32 mouse cellular contexts compared by ENCODE assay signal in the genomic region with DNA sequence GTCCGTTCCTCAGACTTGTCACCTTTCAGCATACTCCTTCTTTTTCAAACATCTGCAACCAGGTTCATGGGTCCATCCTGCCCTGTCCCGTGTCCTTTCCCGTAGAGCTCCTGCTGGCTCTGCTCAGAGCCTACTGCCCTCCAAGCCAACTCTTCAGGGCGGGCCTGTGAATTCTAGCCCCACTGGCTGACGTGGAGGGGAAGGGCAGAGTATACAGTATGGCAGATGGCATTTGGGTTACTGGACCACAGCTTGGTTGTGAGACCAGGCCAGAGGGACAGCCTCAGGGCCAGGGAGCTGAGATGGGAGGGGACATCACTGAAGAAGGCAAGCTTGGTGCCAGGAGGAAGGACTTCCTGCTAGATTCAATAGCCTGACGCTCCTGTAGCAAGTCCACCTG. TPM values are rescaled to one million over a fixed set of nuclear protein-coding genes. Genes with fewer than 3 reads are reported as not detected.
DNase-seq lines count a peak whose midpoint lies in the region; ATAC-seq lines count a peak whose summit lies in the region.
"Had no signal": no experiment of that assay in that cellular context is flagged by ENCODE, and none has a peak within 500 bp of the region (broad histone marks: within the 10 kb centered on the region; RNA-seq: fewer than 3 reads in every experiment).

No protein-coding gene starts in this region.

- no peaks in the 10 kb centered on the region for H3K27me3 ChIP-seq in embryonic facial prominence, embryonic 11.5 days (ENCODE audit: control insufficient read depth, insufficient read depth, low read length)
- no peaks in the 10 kb centered on the region for H3K27me3 ChIP-seq in embryonic facial prominence, embryonic 10.5 days (replicated peaks; ENCODE audit: low read depth, poor library complexity, severe bottlenecking)
- H3K27me3 ChIP-seq in hindbrain, embryonic 10.5 days (ENCODE audit: insufficient read depth, poor library complexity, severe bottlenecking), result no peaks in the 10 kb centered on the region
- no peaks in the 10 kb centered on the region for H3K27me3 ChIP-seq in hindbrain, embryonic 16.5 days (replicated peaks; ENCODE audit: control insufficient read depth, insufficient read depth, low read length)
- H3K27me3 ChIP-seq in megakaryocyte, embryonic 14.5 days (replicated peaks), result peaks cover 1% of the 10 kb centered on the region
- H3K27me3 ChIP-seq: embryonic facial prominence, embryonic 12.5 days; forebrain, embryonic 12.5 days; forebrain, embryonic 15.5 days; heart, embryonic 12.5 days; heart, embryonic 15.5 days; hindbrain, embryonic 13.5 days had no signal

- no peak overlapping the region for H3K27ac ChIP-seq in embryonic facial prominence, embryonic 11.5 days (replicated peaks; ENCODE audit: low read depth, low read length)
- no peak overlapping the region for H3K27ac ChIP-seq in embryonic facial prominence, embryonic 10.5 days (replicated peaks)
- peak overlapping the region; percentile 66; the same call in 1 of the 2 replicates for H3K27ac ChIP-seq in hindbrain, embryonic 10.5 days
- H3K27ac ChIP-seq in hindbrain, embryonic 16.5 days (ENCODE audit: low read depth, low read length), result no peak overlapping the region
- H3K27ac ChIP-seq: embryonic facial prominence, embryonic 12.5 days; forebrain, embryonic 12.5 days; forebrain, embryonic 15.5 days; heart, embryonic 15.5 days; hindbrain, embryonic 13.5 days; hindbrain, postnatal 0 days had no signal

- no peaks in the 10 kb centered on the region for H3K9me3 ChIP-seq in embryonic facial prominence, embryonic 11.5 days (replicated peaks; ENCODE audit: control insufficient read depth, low read length)
- H3K9me3 ChIP-seq in embryonic facial prominence, embryonic 10.5 days, result no peaks in the 10 kb centered on the region
- H3K9me3 ChIP-seq in hindbrain, embryonic 10.5 days, result no peaks in the 10 kb centered on the region
- no peaks in the 10 kb centered on the region for H3K9me3 ChIP-seq in hindbrain, embryonic 16.5 days (ENCODE audit: control insufficient read depth, low read length)
- no peaks in the 10 kb centered on the region for H3K9me3 ChIP-seq in megakaryocyte, embryonic 14.5 days
- H3K9me3 ChIP-seq: embryonic facial prominence, embryonic 12.5 days; forebrain, embryonic 12.5 days; forebrain, embryonic 15.5 days; heart, embryonic 12.5 days; heart, embryonic 15.5 days; hindbrain, embryonic 13.5 days had no signal

- no peak overlapping the region for H3K4me2 ChIP-seq in embryonic facial prominence, embryonic 11.5 days (ENCODE audit: low read depth, low read length)
- no peak overlapping the region for H3K4me2 ChIP-seq in hindbrain, embryonic 16.5 days (ENCODE audit: low read length)
- H3K4me2 ChIP-seq: embryonic facial prominence, embryonic 12.5 days; forebrain, embryonic 12.5 days; forebrain, embryonic 15.5 days; heart, embryonic 12.5 days; heart, embryonic 15.5 days; hindbrain, embryonic 13.5 days had no signal

- ATAC-seq in embryonic facial prominence, embryonic 11.5 days (replicated peaks; ENCODE audit: insufficient number of reproducible peaks, low FRiP score, low TSS enrichment, low read depth), result 0 out of 2 replicates have a peak, but pooled peaks have one; percentile 52
- no peak for ATAC-seq in hindbrain, embryonic 16.5 days
- ATAC-seq in megakaryocyte, adult 5-6 weeks (ENCODE audit: poor library complexity, severe bottlenecking), result no peak
- ATAC-seq: CD4-positive, CD25-positive, alpha-beta regulatory T cell, adult 4 months; forebrain, embryonic 15.5 days; hindbrain, postnatal 0 days; inflammation-experienced regulatory T-cells, adult 6 months; intestine, embryonic 16.5 days had no signal

- DNase-seq in embryonic facial prominence, embryonic 11.5 days (ENCODE audit: low spot score), result no peak
- no peak for DNase-seq in embryonic facial prominence, embryonic 10.5 days (ENCODE audit: low spot score)
- no peak for DNase-seq in hindbrain, embryonic 10.5 days (ENCODE audit: low spot score)
- DNase-seq: adrenal gland, adult 2 months; adrenal gland, postnatal 14 days; cerebellum, adult 11-12 months; cerebellum, adult 8-10 months; cerebellum, postnatal 36 days; embryo, embryonic 11 days; gastrocnemius, postnatal 10 days; gastrocnemius, postnatal 36 days; kidney, adult 18-20 months had no signal

- H3K36me3 ChIP-seq in embryonic facial prominence, embryonic 11.5 days (replicated peaks; ENCODE audit: control insufficient read depth, insufficient read depth, low read depth, low read length), result no peaks in the 10 kb centered on the region
- H3K36me3 ChIP-seq in embryonic facial prominence, embryonic 10.5 days (replicated peaks), result no peaks in the 10 kb centered on the region
- H3K36me3 ChIP-seq in hindbrain, embryonic 10.5 days, result no peaks in the 10 kb centered on the region
- no peaks in the 10 kb centered on the region for H3K36me3 ChIP-seq in hindbrain, embryonic 16.5 days (ENCODE audit: control insufficient read depth, insufficient read depth, low read length)
- H3K36me3 ChIP-seq in megakaryocyte, embryonic 14.5 days (replicated peaks; ENCODE audit: low read length), result no peaks in the 10 kb centered on the region
- H3K36me3 ChIP-seq: embryonic facial prominence, embryonic 12.5 days; forebrain, embryonic 12.5 days; forebrain, embryonic 15.5 days; heart, embryonic 12.5 days; heart, embryonic 15.5 days; hindbrain, embryonic 13.5 days had no signal

- no peaks in the 10 kb centered on the region for H3K4me1 ChIP-seq in embryonic facial prominence, embryonic 11.5 days (ENCODE audit: control insufficient read depth, insufficient read depth, low read length)
- H3K4me1 ChIP-seq in embryonic facial prominence, embryonic 10.5 days, result peaks cover 8% of the 10 kb centered on the region; the same call in 1 of the 2 replicates
- peaks cover 19% of the 10 kb centered on the region for H3K4me1 ChIP-seq in hindbrain, embryonic 10.5 days (replicated peaks)
- no peaks in the 10 kb centered on the region for H3K4me1 ChIP-seq in hindbrain, embryonic 16.5 days (ENCODE audit: control insufficient read depth, insufficient read depth, low read depth, low read length)
- H3K4me1 ChIP-seq in megakaryocyte, embryonic 14.5 days, result no peaks in the 10 kb centered on the region
- H3K4me1 ChIP-seq: embryonic facial prominence, embryonic 12.5 days; forebrain, embryonic 12.5 days; heart, embryonic 12.5 days; heart, embryonic 15.5 days; hindbrain, embryonic 13.5 days had no signal

- H3K4me3 ChIP-seq in embryonic facial prominence, embryonic 11.5 days (ENCODE audit: low read depth, low read length), result no peak overlapping the region
- no peak overlapping the region for H3K4me3 ChIP-seq in embryonic facial prominence, embryonic 10.5 days
- no peak overlapping the region for H3K4me3 ChIP-seq in hindbrain, embryonic 10.5 days
- H3K4me3 ChIP-seq in hindbrain, embryonic 16.5 days (ENCODE audit: low read length), result no peak overlapping the region
- H3K4me3 ChIP-seq in megakaryocyte, embryonic 14.5 days (replicated peaks), result peak overlapping the region; percentile 21
- H3K4me3 ChIP-seq: embryonic facial prominence, embryonic 12.5 days; erythroblast, embryonic 14.5 days; forebrain, embryonic 12.5 days; forebrain, embryonic 15.5 days; heart, embryonic 12.5 days; heart, embryonic 15.5 days; hindbrain, embryonic 13.5 days had no signal

- H3K9ac ChIP-seq in embryonic facial prominence, embryonic 11.5 days (replicated peaks; ENCODE audit: low read length), result no peak overlapping the region
- H3K9ac ChIP-seq in hindbrain, embryonic 16.5 days (ENCODE audit: low read depth, low read length), result no peak overlapping the region
- H3K9ac ChIP-seq: embryonic facial prominence, embryonic 12.5 days; forebrain, embryonic 12.5 days; forebrain, embryonic 15.5 days; heart, embryonic 12.5 days; heart, embryonic 15.5 days; hindbrain, embryonic 13.5 days had no signal

- 90% methylated on average over 6 of the region's 6 CpGs for WGBS in embryonic facial prominence, embryonic 11.5 days
- WGBS in embryonic facial prominence, embryonic 10.5 days, result 84% methylated on average over 6 of the region's 6 CpGs
- 85% methylated on average over 6 of the region's 6 CpGs for WGBS in hindbrain, embryonic 10.5 days
- 89% methylated on average over 6 of the region's 6 CpGs for WGBS in hindbrain, embryonic 16.5 days

RNA-seq across cellular contexts. Expression of a gene that starts 17.7 kb away (rescaled TPM):
- polyA plus RNA-seq in embryonic facial prominence, embryonic 11.5 days (2014; fragmentation: Nextera tagmentation; extraction: Ambion mirVana), result not detected in 2 replicates
- polyA plus RNA-seq in embryonic facial prominence, embryonic 10.5 days (2016; fragmentation: Nextera tagmentation; extraction: Ambion mirVana), result not detected in 2 replicates
- polyA plus RNA-seq in hindbrain, embryonic 10.5 days (2016; fragmentation: Nextera tagmentation; extraction: Ambion mirVana), result not detected in 2 replicates
- not detected in 2 replicates for polyA plus RNA-seq in hindbrain, embryonic 16.5 days (2015; fragmentation: Nextera tagmentation; extraction: Ambion mirVana)
- polyA plus RNA-seq in megakaryocyte, embryonic 14.5 days (2012; ENCODE audit: insufficient read depth, low replicate concordance), result 0.11 TPM in 1 of 2 replicates, not detected in the other
- total RNA-seq in megakaryocyte, adult 5-6 weeks (2015), result not detected in 2 replicates
- not detected in 2 replicates for total RNA-seq in megakaryocyte, adult 5-6 weeks (2017)
- total RNA-seq: adrenal gland, adult 2 months; adrenal gland, postnatal 14 days; adrenal gland, postnatal 4 days; gastrocnemius, adult 18-20 months; gastrocnemius, postnatal 10 days; gastrocnemius, postnatal 36 days; granulocyte monocyte progenitor cell, adult 5-6 weeks; heart, adult 8-10 months; heart, postnatal 25 days; hematopoietic stem cell, adult 5-6 weeks; hindbrain, postnatal 0 days had no signal
- polyA plus RNA-seq: adrenal gland, adult 2 months; CD4-positive, CD25-positive, alpha-beta regulatory T cell, adult 4 months; embryonic facial prominence, embryonic 12.5 days; erythroblast, embryonic 14.5 days; forebrain, embryonic 12.5 days; forebrain, embryonic 15.5 days; heart, embryonic 12.5 days; heart, embryonic 15.5 days; hindbrain, embryonic 13.5 days; hindbrain, postnatal 0 days; inflammation-experienced regulatory T-cells, adult 6 months; intestine, embryonic 16.5 days had no signal
